Mouse (Mus musculus) brain, embryonic 14.5 days (tissue): ENCODE measurements around the gene Mpz.
"Not testable (repeated sequence)": the region's sequence is repeated elsewhere in the genome, so short reads cannot be mapped to it uniquely, and the experiment has no call there.

Source experiments
- CTCF ChIP-seq: fragments of 200-500 bp; IDR thresholded peaks from 2 replicates; pipeline ENCODE4 v1.5.1; 2012; ENCODE audit warnings: inconsistent platforms, mild to moderate bottlenecking, moderate library complexity, borderline replicate concordance; ENCODE audit not compliant: insufficient read depth, insufficient read length; ENCODE audit errors: extremely low read depth
- POLR2A ChIP-seq: fragments of 200-500 bp; IDR thresholded peaks from 2 replicates; pipeline ENCODE4 v1.6.1; 2012; ENCODE audit warnings: mild to moderate bottlenecking, inconsistent platforms, borderline replicate concordance; ENCODE audit not compliant: poor library complexity, insufficient read depth, insufficient read length, severe bottlenecking; ENCODE audit errors: extremely low read depth

- not testable (repeated sequence) for TF ChIP-seq CTCF, POLR2A
Observed at GRCm38 (mm10) chr1:171137486-171138155, 12.9 kb upstream of the Mpz start.
